Mouse (Mus musculus) liver, embryonic 13.5 days (tissue): ENCODE measurements at regions not wholly inside any gene's neighbourhood (a gene's known extent, or its start where the extent isn't known, plus 50 kb on each side); places are given as distances from the start of the nearest gene placed in this dataset.

Source experiments
- ATAC-seq: fragments of 200-750 bp; cut with Nextera tagmentation; 2 replicates; pipeline ENCODE4 v1.8.0; 2017; ENCODE audit warnings: low read depth, mild to moderate bottlenecking, moderate number of reproducible peaks, moderate library complexity
- DNase-seq: peaks from one replicate; pipeline ENCODE4 v3.0.0; 2022
- H3K27ac ChIP-seq: fragments of 300-500 bp; sonication (generic); 2 replicates; pipeline ENCODE4 v1.5.1; 2015; ENCODE audit warnings: moderate library complexity, mild to moderate bottlenecking, inconsistent platforms
- H3K27me3 ChIP-seq: fragments of 300-500 bp; sonication (generic); 2 replicates; pipeline ENCODE4 v1.6.1; 2015; ENCODE audit warnings: mild to moderate bottlenecking, inconsistent platforms
- H3K36me3 ChIP-seq: fragments of 300-500 bp; sonication (generic); 2 replicates; pipeline ENCODE4 v1.6.1; 2015; ENCODE audit warnings: mild to moderate bottlenecking, inconsistent platforms
- H3K4me1 ChIP-seq: fragments of 300-500 bp; sonication (generic); replicated peaks from 2 replicates; pipeline ENCODE4 v1.6.1; 2015; ENCODE audit warnings: inconsistent platforms
- H3K4me2 ChIP-seq: fragments of 300-500 bp; sonication (generic); 2 replicates; pipeline ENCODE4 v1.6.1; 2015; ENCODE audit warnings: inconsistent platforms, mild to moderate bottlenecking, moderate library complexity
- H3K4me3 ChIP-seq: fragments of 300-500 bp; sonication (generic); replicated peaks from 2 replicates; pipeline ENCODE4 v1.5.1; 2015; ENCODE audit warnings: mild to moderate bottlenecking, inconsistent platforms
- H3K9ac ChIP-seq: fragments of 300-500 bp; sonication (generic); 2 replicates; pipeline ENCODE4 v1.6.1; 2015; ENCODE audit warnings: mild to moderate bottlenecking, inconsistent platforms
- H3K9me3 ChIP-seq: fragments of 300-500 bp; sonication (generic); replicated peaks from 2 replicates; pipeline ENCODE4 v1.6.1; 2016; ENCODE audit warnings: inconsistent platforms
- WGBS: fragments of 180-500 bp; shearing (Covaris S2); methylation state at CpG from one replicate; pipeline ENCODE4 v1.1.7; 2015; ENCODE audit not compliant: insufficient replicate concordance; 5-methylcytosine and 5-hydroxymethylcytosine counted together

DNA sequence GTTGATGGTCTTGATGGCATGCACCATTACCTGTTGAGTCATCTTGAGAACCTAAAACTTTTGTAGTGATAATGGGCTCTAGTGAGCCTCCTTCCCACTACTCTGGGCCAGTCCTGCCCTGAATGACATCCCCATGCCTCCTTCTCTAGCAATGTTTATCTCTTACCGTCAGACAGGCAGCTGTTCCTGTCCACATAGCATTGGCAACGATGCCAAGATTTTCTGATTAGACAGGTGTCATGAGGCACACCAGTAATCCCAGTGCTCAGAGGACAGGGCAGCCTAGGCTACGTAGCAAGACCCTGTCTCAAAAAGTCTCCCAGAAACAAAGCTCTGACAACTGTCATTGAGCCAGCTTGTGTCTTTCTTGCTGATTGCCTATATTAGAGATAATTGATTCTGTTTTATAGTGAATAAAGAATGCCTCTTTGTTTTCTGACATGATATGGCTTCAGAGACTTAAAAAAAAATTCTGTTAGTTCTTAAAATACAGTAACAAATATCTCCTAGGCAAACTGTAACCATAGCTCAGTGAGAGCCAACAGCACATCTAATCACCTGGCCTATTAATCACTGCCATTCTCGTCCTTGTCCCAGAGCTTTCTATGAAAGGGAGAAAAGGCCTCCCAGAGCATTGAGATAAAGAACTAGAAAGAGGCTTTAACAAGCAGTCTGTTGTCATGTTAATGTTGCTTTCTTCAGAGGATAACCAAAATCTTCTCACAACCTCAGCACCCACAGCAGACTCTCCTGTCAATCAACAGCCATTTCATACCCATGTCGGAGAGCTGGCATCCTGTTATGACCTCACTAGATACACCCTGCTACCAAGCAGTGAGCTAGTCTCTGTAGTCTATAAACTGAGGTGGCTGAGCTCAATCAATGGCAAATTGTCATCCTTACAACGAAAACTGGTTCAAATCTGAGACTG lies 122.9 kb upstream of the Cited2 start:
- peak overlapping the region; percentile 37 for H3K4me2 ChIP-seq
- ATAC-seq = peak; percentile 81
- peak; percentile 55 for DNase-seq
- no peaks in the 10 kb centered on the region for H3K36me3 ChIP-seq
- 13% methylated on average over 6 of the region's 6 CpGs for WGBS
- no peaks in the 10 kb centered on the region for H3K9me3 ChIP-seq
- H3K4me1 ChIP-seq = peaks cover 75% of the 10 kb centered on the region
- no peak overlapping the region for H3K4me3 ChIP-seq
- H3K27me3 ChIP-seq = no peaks in the 10 kb centered on the region
- H3K27ac ChIP-seq = peak overlapping the region; percentile 78
- 0 out of 2 replicates have a peak overlapping the region, but pooled peaks have one; percentile 15 for H3K9ac ChIP-seq

DNA sequence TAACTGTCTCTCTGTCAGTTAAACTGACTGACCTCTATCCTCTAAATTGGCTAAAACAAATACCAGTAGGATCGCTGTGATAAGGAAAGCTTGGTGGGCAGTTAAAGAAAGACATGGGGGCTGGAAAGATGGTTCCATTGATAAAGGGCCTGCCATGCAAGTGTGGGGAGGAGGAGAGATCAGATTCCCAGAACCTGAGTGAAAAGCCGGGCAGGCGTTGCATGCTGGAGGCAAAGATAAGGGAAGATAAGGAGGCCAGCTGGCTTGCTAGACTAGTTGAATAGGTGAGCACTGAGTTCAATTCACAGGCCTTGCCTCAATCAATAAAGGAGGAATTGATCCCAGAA lies 122.3 kb upstream of the Cited2 start:
- no peaks in the 10 kb centered on the region for H3K27me3 ChIP-seq
- H3K4me3 ChIP-seq = no peak overlapping the region
- H3K27ac ChIP-seq = peak overlapping the region; percentile 78
- H3K9ac ChIP-seq = peak overlapping the region; percentile 12; the same call in 1 of the 2 replicates
- 5% methylated on average over 3 of the region's 3 CpGs for WGBS
- H3K4me2 ChIP-seq = peak overlapping the region; percentile 37
- DNase-seq = peak; percentile 75
- H3K36me3 ChIP-seq = no peaks in the 10 kb centered on the region
- ATAC-seq = peak; percentile 81
- H3K9me3 ChIP-seq = no peaks in the 10 kb centered on the region
- H3K4me1 ChIP-seq = peaks cover 69% of the 10 kb centered on the region

DNA sequence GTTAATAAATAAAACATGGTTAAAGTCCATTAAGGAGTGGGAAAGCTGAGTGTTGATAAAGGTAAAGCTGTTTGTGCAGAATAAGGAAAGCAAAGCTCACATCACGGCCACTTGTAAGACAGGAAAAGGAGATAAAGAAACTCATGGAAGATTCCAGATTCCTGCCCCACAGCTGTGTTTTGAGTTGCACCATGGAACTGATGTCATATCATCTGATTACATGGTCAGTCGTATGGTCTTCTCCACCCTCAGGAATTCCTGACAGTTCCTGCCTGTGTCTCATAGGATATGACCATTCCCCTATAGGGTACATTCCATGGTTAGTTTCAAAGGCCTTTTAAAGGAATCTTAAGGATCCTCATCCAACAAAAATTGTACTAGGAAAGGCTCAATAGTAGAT lies 120.6 kb upstream of the Cited2 start:
- H3K36me3 ChIP-seq = no peaks in the 10 kb centered on the region
- no peak overlapping the region for H3K9ac ChIP-seq
- ATAC-seq = no peak
- no peak for DNase-seq
- H3K27ac ChIP-seq = no peak overlapping the region
- no peaks in the 10 kb centered on the region for H3K9me3 ChIP-seq
- 34% methylated on average over 2 of the region's 2 CpGs for WGBS
- peaks cover 53% of the 10 kb centered on the region for H3K4me1 ChIP-seq
- H3K4me3 ChIP-seq = no peak overlapping the region
- H3K4me2 ChIP-seq = no peak overlapping the region
- no peaks in the 10 kb centered on the region for H3K27me3 ChIP-seq

GRCm38 (mm10) chr10:17608220-17608619 lies 114.8 kb upstream of the Cited2 start:
- no peaks in the 10 kb centered on the region for H3K9me3 ChIP-seq
- H3K27me3 ChIP-seq = no peaks in the 10 kb centered on the region
- no peak overlapping the region for H3K9ac ChIP-seq
- no peak overlapping the region for H3K4me3 ChIP-seq
- H3K36me3 ChIP-seq = no peaks in the 10 kb centered on the region
- H3K4me2 ChIP-seq = no peak overlapping the region
- 66% methylated on average over 7 of the region's 7 CpGs for WGBS
- ATAC-seq (no peak), DNase-seq (no peak)
- H3K4me1 ChIP-seq = peaks cover 8% of the 10 kb centered on the region
- no peak overlapping the region for H3K27ac ChIP-seq

- no peak overlapping the region for H3K4me3 ChIP-seq
- H3K9ac ChIP-seq = no peak overlapping the region
- no peaks in the 10 kb centered on the region for H3K27me3 ChIP-seq
- no peak for ATAC-seq
- WGBS = 70% methylated on average over 7 of the region's 7 CpGs
- peaks cover 4% of the 10 kb centered on the region; the same call in 1 of the 2 replicates for H3K4me1 ChIP-seq
- no peak overlapping the region for H3K4me2 ChIP-seq
- H3K36me3 ChIP-seq = no peaks in the 10 kb centered on the region
- no peak for DNase-seq
- no peak overlapping the region for H3K27ac ChIP-seq
- no peaks in the 10 kb centered on the region for H3K9me3 ChIP-seq
Measured at GRCm38 (mm10) chr10:17610592-17610991, 112.4 kb upstream of the Cited2 start.

DNA sequence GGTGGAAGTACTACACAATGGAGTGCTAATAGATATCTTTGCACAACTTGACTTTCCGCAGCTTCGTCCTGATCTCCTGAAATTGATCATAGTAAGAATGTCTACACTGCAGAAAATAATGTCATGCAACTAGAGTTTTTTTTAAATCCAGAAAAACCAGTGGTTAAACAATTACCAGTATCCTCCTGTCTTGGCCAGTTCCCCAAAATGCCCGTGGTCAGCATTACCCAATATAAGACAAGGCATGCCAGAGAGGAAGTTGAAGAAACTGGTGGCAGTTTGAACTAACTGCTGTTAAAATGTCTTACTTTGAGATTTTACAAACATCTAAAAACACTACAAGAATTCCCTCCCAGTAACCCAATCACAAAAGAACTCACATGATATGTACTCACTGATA lies 109.7 kb upstream of the Cited2 start:
- WGBS = 57% methylated on average over 3 of the region's 3 CpGs
- H3K4me1 ChIP-seq = peaks cover 8% of the 10 kb centered on the region
- H3K9ac ChIP-seq = no peak overlapping the region
- no peak for DNase-seq
- H3K9me3 ChIP-seq = no peaks in the 10 kb centered on the region
- no peaks in the 10 kb centered on the region for H3K36me3 ChIP-seq
- H3K4me2 ChIP-seq = no peak overlapping the region
- H3K27me3 ChIP-seq = no peaks in the 10 kb centered on the region
- no peak for ATAC-seq
- no peak overlapping the region for H3K27ac ChIP-seq
- no peak overlapping the region for H3K4me3 ChIP-seq

- Histone ChIP-seq H3K9me3 (no peaks in the 10 kb centered on the region), H3K36me3 (no peaks in the 10 kb centered on the region), H3K9ac (no peak overlapping the region), H3K4me3 (no peak overlapping the region), H3K4me2 (no peak overlapping the region), H3K4me1 (peaks cover 9% of the 10 kb centered on the region), H3K27me3 (no peaks in the 10 kb centered on the region), H3K27ac (no peak overlapping the region)
- 52% methylated on average over 1 of the region's 1 CpGs for WGBS
- DNase-seq (no peak), ATAC-seq (no peak)
Measured at GRCm38 (mm10) chr10:17618024-17618423, 105.0 kb upstream of the Cited2 start.

DNA sequence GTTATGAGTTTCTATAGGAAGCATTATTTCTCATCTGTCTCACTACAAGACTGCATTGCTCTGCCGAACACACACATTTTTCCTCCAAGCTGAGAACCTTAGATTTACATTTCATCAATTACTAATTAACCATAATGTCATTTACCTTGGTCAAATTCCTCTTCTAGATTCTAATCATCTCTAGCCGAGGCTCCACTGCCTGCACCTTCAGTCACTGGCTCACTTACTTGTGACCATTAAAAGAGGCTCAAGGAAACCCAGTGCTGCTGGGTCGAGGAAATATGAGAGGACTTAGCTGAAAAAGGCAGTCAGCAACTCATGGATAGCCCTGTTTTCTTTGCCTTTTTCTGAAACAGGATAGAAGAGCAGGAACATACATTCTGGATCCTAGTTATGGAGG lies 103.4 kb upstream of the Cited2 start:
- H3K4me3 ChIP-seq = no peak overlapping the region
- H3K4me2 ChIP-seq = no peak overlapping the region
- H3K9me3 ChIP-seq = no peaks in the 10 kb centered on the region
- no peak overlapping the region for H3K9ac ChIP-seq
- H3K27ac ChIP-seq = no peak overlapping the region
- H3K4me1 ChIP-seq = peaks cover 9% of the 10 kb centered on the region
- WGBS = 50% methylated on average over 3 of the region's 3 CpGs
- ATAC-seq = no peak
- no peaks in the 10 kb centered on the region for H3K36me3 ChIP-seq
- no peak for DNase-seq
- no peaks in the 10 kb centered on the region for H3K27me3 ChIP-seq

DNA sequence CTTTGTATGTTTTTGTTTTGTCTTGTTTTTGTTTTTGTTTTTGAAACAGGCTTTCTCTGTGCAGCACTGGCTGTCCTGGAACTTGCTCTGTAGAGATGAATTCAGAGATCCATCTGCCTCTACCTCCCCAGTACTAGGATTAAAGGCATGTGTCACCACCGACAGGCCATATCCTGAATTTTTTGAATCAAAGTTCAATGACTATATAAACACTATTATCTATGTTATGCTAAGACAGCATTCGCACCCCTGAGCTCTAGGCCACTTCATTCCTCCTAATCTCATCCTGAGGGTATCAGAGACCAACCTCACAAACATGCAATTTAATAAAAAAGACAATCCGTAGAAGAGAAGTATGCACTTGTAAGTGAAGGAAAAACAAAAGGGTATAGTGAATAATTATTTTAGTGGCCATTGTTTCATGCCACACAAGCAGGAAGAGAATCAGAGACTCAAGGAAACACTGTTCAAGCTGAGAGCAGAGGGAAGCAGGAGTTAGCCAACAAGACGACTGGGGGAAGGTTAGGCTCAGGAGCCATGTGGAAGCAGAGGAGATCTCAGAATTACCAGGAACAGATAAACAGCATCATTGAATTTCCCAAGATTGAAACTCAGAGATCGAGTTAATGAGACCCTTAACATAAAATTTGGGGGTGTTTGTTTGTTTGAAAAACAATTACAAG lies 101.2 kb upstream of the Cited2 start:
- H3K9me3 ChIP-seq = no peaks in the 10 kb centered on the region
- no peaks in the 10 kb centered on the region for H3K36me3 ChIP-seq
- WGBS = 51% methylated on average over 5 of the region's 5 CpGs
- ATAC-seq (no peak), DNase-seq (no peak)
- H3K4me3 ChIP-seq = no peak overlapping the region
- no peak overlapping the region for H3K9ac ChIP-seq
- no peak overlapping the region for H3K27ac ChIP-seq
- no peak overlapping the region for H3K4me2 ChIP-seq
- H3K4me1 ChIP-seq = peaks cover 9% of the 10 kb centered on the region
- H3K27me3 ChIP-seq = no peaks in the 10 kb centered on the region

DNA sequence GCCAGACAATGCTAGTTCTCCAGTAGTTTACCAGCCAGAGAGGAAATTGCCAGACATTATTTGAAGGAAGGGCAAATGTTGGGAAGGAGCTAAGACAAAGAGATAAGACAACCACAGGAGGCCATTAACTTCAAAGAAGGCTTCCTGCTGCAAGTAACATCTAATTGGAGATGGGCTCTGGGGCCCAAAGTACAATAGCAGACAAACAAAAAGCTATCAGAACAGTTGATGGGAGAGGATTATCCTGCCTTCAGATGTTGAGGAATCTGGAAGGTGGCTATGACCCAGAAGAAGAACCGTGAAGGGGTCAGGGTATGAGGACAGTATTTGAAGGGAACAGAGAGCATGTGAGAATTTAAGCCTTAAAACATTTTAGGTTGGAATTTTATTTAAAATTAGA lies 100.2 kb upstream of the Cited2 start:
- ATAC-seq (no peak), DNase-seq (no peak)
- Histone ChIP-seq H3K4me2 (no peak overlapping the region), H3K9me3 (no peaks in the 10 kb centered on the region), H3K9ac (no peak overlapping the region), H3K27me3 (no peaks in the 10 kb centered on the region), H3K4me3 (no peak overlapping the region), H3K4me1 (peaks cover 9% of the 10 kb centered on the region), H3K27ac (no peak overlapping the region), H3K36me3 (no peaks in the 10 kb centered on the region)
- 59% methylated on average over 1 of the region's 1 CpGs for WGBS

DNA sequence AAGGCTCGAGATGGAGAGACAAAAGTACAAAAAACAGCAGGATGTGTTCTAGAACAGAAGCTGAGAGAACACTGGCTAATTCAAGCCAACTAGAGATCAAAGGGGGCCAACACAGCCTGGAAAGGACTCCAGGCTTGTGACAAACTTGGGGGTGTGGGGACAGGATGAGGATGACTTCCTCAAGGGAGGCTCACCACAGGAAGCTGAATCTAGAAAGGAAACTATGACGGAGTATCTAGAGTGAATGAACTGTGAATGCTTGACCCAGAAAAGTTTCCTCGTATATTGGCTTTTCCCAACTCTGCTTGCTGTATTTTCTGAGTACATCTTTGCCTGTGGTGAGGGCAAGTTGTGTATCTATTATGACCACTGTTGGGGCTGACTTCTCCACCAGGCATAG lies 93.3 kb upstream of the Cited2 start:
- no peak overlapping the region for H3K27ac ChIP-seq
- 0 out of 2 replicates have a peak, but pooled peaks cover 3% of the 10 kb centered on the region for H3K4me1 ChIP-seq
- H3K27me3 ChIP-seq = no peaks in the 10 kb centered on the region
- H3K4me2 ChIP-seq = no peak overlapping the region
- H3K36me3 ChIP-seq = no peaks in the 10 kb centered on the region
- H3K9ac ChIP-seq = no peak overlapping the region
- DNase-seq = no peak
- no peak for ATAC-seq
- WGBS = 30% methylated on average over 3 of the region's 3 CpGs
- no peaks in the 10 kb centered on the region for H3K9me3 ChIP-seq
- no peak overlapping the region for H3K4me3 ChIP-seq
